Mouse (Mus musculus): ENCODE measurements at regions not wholly inside any gene's neighbourhood (a gene's known extent, or its start where the extent isn't known, plus 50 kb on each side); places are given as distances from the start of the nearest gene placed in this dataset.

DNA sequence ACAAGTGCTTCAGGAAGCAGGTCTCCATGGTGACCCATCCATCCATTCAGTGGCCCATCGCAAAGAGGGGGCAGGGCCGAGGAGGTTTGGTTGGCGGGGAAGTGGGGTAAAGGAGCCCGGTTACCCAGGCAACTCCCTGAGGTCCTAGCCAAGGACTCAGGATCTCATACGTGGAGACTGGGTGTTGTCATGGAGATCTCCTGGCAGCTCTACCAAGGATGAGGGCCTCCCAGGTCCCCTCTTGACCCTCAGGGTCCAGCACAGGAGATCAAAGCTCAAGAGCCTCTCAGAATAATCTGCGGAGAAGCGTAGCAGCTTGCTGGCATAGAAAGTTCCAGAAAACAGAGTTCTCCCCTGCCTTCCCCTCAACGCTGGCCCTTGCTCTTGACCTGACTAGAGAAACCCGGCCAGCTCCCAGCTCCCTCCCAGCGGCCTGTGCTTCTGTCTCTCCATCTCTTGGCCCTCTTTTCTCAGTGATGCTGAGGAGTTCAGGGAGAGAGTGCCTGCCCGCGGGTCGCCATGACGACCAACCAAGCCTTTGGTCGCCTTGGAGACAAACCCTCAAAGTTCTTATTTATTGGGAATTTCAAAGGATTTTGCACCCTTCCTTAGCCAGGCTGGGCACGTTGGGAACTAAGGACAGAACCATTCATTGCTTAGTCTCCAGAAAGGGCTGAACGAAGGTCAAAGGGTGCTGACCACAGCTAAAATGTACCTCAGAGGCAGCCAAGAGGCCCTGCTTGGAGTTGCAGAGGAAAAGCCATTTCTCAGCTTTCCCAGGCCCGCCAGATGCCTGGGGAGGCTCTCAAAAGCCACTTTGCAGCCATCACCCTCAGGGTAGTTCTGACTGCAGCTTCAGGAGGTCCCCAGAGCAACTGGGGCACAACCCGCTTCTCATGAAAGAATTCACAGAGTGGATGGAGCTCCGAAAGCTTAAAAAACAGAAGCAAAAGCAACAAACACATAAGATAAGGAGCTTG lies 60.0 kb downstream of the Ubiad1 start:
- DNase-seq (ENCODE audit: low spot score in 2 of 2), result peak; percentile 70 to 82

GRCm38 (mm10) chr4:148380562-148380961 lies 64.0 kb downstream of the Ubiad1 start:
- no peak for DNase-seq (ENCODE audit: low spot score in 2 of 2)

- DNase-seq (ENCODE audit: low spot score in 2 of 2), result no peak
Observed at GRCm38 (mm10) chr4:148378491-148378890, 66.1 kb downstream of the Ubiad1 start.

- no peak for DNase-seq (ENCODE audit: low spot score in 2 of 2)
Observed at GRCm38 (mm10) chr4:148377368-148377767, 67.2 kb downstream of the Ubiad1 start.

GRCm38 (mm10) chr4:148376439-148376838 lies 68.1 kb downstream of the Ubiad1 start:
- DNase-seq (ENCODE audit: low spot score in 2 of 2), result no peak

- no peak for DNase-seq (ENCODE audit: low spot score in 2 of 2)
Observed at GRCm38 (mm10) chr4:148371489-148371888, 73.1 kb downstream of the Ubiad1 start.

GRCm38 (mm10) chr4:148367671-148368070 lies 76.9 kb downstream of the Ubiad1 start:
- no peak for DNase-seq (ENCODE audit: low spot score in 2 of 2)

DNA sequence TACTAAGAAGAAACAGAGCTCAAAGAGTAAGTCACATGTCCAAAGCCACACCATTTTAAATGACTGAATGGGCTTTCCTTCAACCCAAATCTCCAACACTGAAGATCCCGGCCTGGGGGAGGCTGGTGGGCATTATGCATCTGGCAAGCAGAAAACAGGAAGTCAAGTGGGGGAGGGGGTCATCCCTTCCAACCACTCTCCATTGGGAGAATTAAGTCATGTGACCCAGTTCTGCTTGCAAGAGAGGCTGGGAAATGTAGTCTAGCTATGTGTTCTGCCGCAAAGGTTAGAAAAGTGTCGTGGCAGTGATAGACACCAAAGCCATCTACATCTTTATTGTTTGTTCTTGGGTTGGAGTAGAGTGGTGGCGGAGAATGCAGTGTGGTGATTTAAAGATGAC lies 78.0 kb upstream of the Disp3 start:
- no peak for DNase-seq (ENCODE audit: low spot score in 2 of 2)

- DNase-seq (ENCODE audit: low spot score in 2 of 2), result no peak
Observed at GRCm38 (mm10) chr4:148363366-148364121, 75.8 kb upstream of the Disp3 start.

DNA sequence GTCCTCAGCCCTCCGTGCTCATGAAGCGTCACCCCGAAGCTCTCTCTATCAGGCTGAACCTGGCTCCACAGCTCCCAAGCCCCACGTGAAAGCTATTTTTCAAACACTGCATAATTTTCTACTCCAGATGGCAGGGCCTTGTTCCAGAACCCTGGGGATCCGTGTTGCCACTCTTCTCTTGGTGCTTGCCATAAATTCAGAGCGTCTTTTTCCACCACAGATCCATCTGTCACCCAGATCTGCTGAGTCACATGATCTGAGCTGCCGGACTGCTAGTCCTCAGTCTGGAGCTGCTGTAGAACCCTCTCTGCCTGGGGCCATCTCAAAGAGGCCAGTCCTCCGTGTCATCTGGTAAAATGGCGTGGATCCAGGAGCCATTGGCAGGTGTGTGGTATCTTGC lies 73.2 kb upstream of the Disp3 start:
- DNase-seq (ENCODE audit: low spot score in 2 of 2), result peak; percentile 52 to 60

DNA sequence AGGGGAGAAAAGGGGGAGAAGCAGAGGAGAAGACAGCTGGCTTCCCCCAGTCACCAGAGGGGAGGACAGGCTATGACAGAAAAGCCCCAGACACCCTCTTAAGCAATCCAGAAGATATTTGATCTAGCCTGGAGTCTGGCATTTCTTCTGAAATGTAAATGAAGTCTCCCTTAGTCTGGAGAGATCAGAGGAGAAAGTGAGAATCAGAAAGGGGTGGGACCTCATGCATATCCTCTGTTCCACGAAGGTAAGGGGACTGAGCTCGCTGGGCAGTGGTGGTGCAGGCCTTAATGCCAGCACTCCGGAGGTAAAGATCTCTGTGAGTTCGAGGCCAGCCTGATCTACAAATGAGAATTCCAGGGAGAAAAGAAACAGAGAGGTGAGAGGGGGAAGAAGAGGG lies 70.6 kb upstream of the Disp3 start:
- DNase-seq (ENCODE audit: low spot score in 2 of 2), result no peak

DNA sequence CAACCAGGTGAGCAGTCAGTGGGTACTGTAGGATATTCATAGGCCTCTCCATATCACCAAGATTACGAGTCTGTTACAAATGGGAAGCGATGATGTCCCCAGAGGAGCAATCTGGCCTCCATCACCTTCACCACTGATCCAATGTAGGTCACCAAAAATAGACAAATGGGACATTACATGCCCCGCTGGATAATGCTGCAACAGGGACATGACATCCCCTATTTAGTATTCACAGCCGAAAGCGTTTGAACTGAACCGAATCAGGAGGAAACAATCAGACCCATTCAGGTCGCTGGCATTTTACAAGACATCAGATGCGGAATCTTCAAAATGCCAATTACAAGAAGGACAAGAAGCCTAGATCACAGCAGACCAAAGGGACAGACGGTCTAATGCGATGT lies 69.5 kb upstream of the Disp3 start:
- DNase-seq (ENCODE audit: low spot score in 2 of 2), result no peak

DNA sequence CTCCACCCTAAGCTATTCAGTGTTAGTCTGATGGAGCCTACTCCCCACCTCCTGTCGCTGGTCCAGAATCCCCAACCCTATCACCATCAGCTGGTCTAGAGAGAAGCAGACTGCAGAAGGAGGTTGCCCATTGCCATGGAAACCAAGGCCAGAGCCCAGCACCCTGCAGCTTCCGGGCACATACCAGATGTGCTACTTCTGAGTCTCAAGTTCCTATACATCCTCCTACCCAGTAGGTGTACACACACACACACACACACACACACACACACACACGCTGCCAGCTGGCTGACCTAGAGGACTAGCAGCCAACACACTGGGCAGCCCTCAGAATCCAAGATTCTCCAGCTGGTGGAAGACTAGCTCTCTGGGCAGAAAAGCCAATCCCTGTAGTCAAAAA lies 68.9 kb upstream of the Disp3 start:
- peak in 1 of 2 experiments; percentile 22 for DNase-seq (ENCODE audit: low spot score in 2 of 2)

GRCm38 (mm10) chr4:148353969-148354368 lies 66.2 kb upstream of the Disp3 start:
- no peak for DNase-seq (ENCODE audit: low spot score in 2 of 2)

DNA sequence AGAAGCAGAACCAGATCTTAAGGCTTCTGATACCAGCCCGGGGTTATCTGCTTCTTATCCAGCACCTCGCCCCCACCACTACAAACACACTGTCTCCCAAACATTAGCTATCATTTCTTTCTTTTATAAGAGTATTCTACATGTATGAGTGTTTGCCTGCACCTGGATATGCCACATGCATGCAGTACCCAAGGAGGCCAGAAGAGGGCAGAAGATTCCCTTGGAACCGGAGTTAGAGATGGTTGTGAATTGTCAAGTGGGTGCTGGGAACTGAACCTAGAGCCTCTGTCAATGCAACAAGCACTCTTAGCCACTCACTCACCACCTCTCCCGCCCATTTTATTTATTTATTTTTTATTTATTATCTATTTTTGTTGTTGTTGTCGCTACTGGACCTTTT lies 64.9 kb upstream of the Disp3 start:
- no peak for DNase-seq (ENCODE audit: low spot score in 2 of 2)

GRCm38 (mm10) chr4:148341531-148342157 lies 53.9 kb upstream of the Disp3 start:
- no peak for DNase-seq (ENCODE audit: low spot score in 2 of 2)

GRCm38 (mm10) chr4:148340342-148340741 lies 52.6 kb upstream of the Disp3 start:
- DNase-seq (ENCODE audit: low spot score in 2 of 2), result no peak

- no peak for DNase-seq (ENCODE audit: low spot score in 2 of 2)
Observed at GRCm38 (mm10) chr4:148337890-148338880, 50.4 kb upstream of the Disp3 start.
